Mouse (Mus musculus) limb, embryonic 12.5 days (tissue): ENCODE data around the gene Gm11567. TPM values are rescaled to one million over a fixed set of nuclear protein-coding genes. Genes with fewer than 3 reads are reported as not detected.

Experiments used
- polyA plus RNA-seq: library from polyadenylated mRNA; unstranded; fragments of >200 nt; fragmentation: Nextera tagmentation; extraction: Ambion mirVana; gene quantifications from 2 replicates; pipeline ENCODE4 v1.2.1, GENCODE M21; 2016

Gene Gm11567
- polyA plus RNA-seq, 1 experiment from 2014 or later: not detected

Other genes starting within 250 kb of the Gm11567 start
- not detected in 2 replicates for gene Krtap4-2, start 244.1 kb upstream of the Gm11567 start, polyA plus RNA-seq
- not detected in 2 replicates for gene Krtap4-7, start 235.1 kb upstream of the Gm11567 start, polyA plus RNA-seq
- not detected in 2 replicates for gene Gm11555, start 229.0 kb upstream of the Gm11567 start, polyA plus RNA-seq
- gene Gm11563, start 220.2 kb upstream of the Gm11567 start, polyA plus RNA-seq: not detected in 2 replicates
- not detected in 2 replicates for gene Krtap4-6, start 213.2 kb upstream of the Gm11567 start, polyA plus RNA-seq
- not detected in 2 replicates for gene Gm14190, start 188.4 kb upstream of the Gm11567 start, polyA plus RNA-seq
- not detected in 2 replicates for gene Gm14180, start 144.9 kb upstream of the Gm11567 start, polyA plus RNA-seq
- not detected in 2 replicates for gene Gm11595, start 106.3 kb upstream of the Gm11567 start, polyA plus RNA-seq
- gene Krtap4-8, start 98.5 kb upstream of the Gm11567 start, polyA plus RNA-seq: not detected in 2 replicates
- not detected in 2 replicates for gene Krtap4-9, start 94.0 kb upstream of the Gm11567 start, polyA plus RNA-seq
- not detected in 2 replicates for gene Gm11596, start 85.7 kb upstream of the Gm11567 start, polyA plus RNA-seq
- not detected in 2 replicates for gene Gm11569, start 80.3 kb upstream of the Gm11567 start, polyA plus RNA-seq
- gene Gm11554, start 74.7 kb upstream of the Gm11567 start, polyA plus RNA-seq: not detected in 2 replicates
- not detected in 2 replicates for gene Krtap4-13, start 69.3 kb upstream of the Gm11567 start, polyA plus RNA-seq
- not detected in 2 replicates for gene Gm11564, start 63.5 kb upstream of the Gm11567 start, polyA plus RNA-seq
- not detected in 2 replicates for gene 2300003K06Rik, start 41.1 kb upstream of the Gm11567 start, polyA plus RNA-seq
- not detected in 2 replicates for gene Krtap4-16, start 27.6 kb upstream of the Gm11567 start, polyA plus RNA-seq
- not detected in 2 replicates for gene Gm11568, start 21.3 kb upstream of the Gm11567 start, polyA plus RNA-seq
- gene Gm11559, start 14.7 kb upstream of the Gm11567 start, polyA plus RNA-seq: not detected in 2 replicates
- not detected in 2 replicates for gene Krtap9-1, start 5.8 kb upstream of the Gm11567 start, polyA plus RNA-seq
- not detected in 2 replicates for gene Krtap31-1, start 28.7 kb downstream of the Gm11567 start, polyA plus RNA-seq
- not detected in 2 replicates for gene Gm11565, start 35.6 kb downstream of the Gm11567 start, polyA plus RNA-seq
- not detected in 2 replicates for gene Krtap31-2, start 57.1 kb downstream of the Gm11567 start, polyA plus RNA-seq
- not detected in 2 replicates for gene Krtap9-5, start 69.3 kb downstream of the Gm11567 start, polyA plus RNA-seq
- gene Krtap29-1, start 99.9 kb downstream of the Gm11567 start, polyA plus RNA-seq: not detected in 2 replicates
- not detected in 2 replicates for gene Krtap16-1, start 107.4 kb downstream of the Gm11567 start, polyA plus RNA-seq
- gene Krtap17-1, start 114.8 kb downstream of the Gm11567 start, polyA plus RNA-seq: 1.4 and 1.9 TPM in 2 replicates
- gene Krt33a, start 137.0 kb downstream of the Gm11567 start, polyA plus RNA-seq: not detected in 2 replicates
- 0.18 and 0.27 TPM in 2 replicates for gene Krt33b, start 150.7 kb downstream of the Gm11567 start, polyA plus RNA-seq
- gene Krt34, start 162.4 kb downstream of the Gm11567 start, polyA plus RNA-seq: not detected in 2 replicates
- not detected in 2 replicates for gene Krt31, start 171.4 kb downstream of the Gm11567 start, polyA plus RNA-seq
- gene Krt32, start 209.0 kb downstream of the Gm11567 start, polyA plus RNA-seq: not detected in 2 replicates
- gene Krt35, start 217.1 kb downstream of the Gm11567 start, polyA plus RNA-seq: 0.28 and 0.70 TPM in 2 replicates
- gene Krt36, start 226.4 kb downstream of the Gm11567 start, polyA plus RNA-seq: 0.13 and 0.16 TPM in 2 replicates
- not detected in 2 replicates for gene Krt13, start 242.4 kb downstream of the Gm11567 start, polyA plus RNA-seq